Mouse (Mus musculus) gastrocnemius, adult 18-20 months (tissue): ENCODE measurements around the gene D2hgdh. TPM values are rescaled to one million over a fixed set of nuclear protein-coding genes. Genes with fewer than 3 reads are reported as not detected.
A peak's percentile ranks its signal among the peaks of the same experiment; 100 is the strongest.

ENCODE experiments used
- DNase-seq: peaks from one replicate; pipeline ENCODE4 v3.0.0; 2021; ENCODE audit warnings: low spot score
- long read RNA-seq, 2 experiments: library from polyadenylated mRNA; stranded (forward); transcript quantifications; one replicate each; pipeline ENCODE4 v2.0.0; 2021
- total RNA-seq, 2 experiments: library from RNA; stranded (reverse); gene quantifications; 2 replicates each; pipeline ENCODE4 v1.2.3; 2021

D2hgdh gene
- total RNA-seq, result 10 to 100 TPM; 19.4 to 23.4 TPM
- long read RNA-seq, experiment 1, transcript D2hgdh-201 (10 exons, 3,232 nt), result major isoform, 8 of 32 reads
- long read RNA-seq, experiment 1, partial matches to known transcripts, result 5 of 32 reads
- long read RNA-seq, experiment 1, other reads (novel, unspliced or antisense), result 17 of 32 reads
- long read RNA-seq, experiment 2, partial matches to known transcripts, result 2 of 28 reads
- long read RNA-seq, experiment 2, other reads (novel, unspliced or antisense), result 19 of 28 reads

DNA sequence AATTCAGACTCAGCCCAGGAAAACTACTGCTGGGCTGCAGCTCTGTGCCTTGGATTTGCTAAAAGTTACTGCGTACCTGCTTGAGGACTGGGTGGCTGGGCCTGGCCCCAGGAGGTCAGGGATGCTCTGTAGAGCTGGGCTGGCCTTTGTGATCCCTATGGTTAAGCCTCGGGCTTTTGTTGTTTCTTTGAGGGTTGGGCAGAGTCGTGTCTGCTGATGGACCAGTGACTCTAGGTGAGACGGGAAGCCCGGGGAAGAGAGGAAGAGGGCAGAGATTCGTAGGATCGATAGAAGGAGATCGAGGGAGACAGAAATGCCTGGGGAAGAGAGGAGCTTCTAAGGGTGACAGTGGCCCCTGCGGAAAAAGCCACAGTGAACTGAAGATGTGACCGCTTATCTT, at the start of gene D2hgdh:
D2hgdh (plus strand) TSS at position 301 of the 400 bp plus-strand sequence.
- DNase-seq, result no peak

DNA sequence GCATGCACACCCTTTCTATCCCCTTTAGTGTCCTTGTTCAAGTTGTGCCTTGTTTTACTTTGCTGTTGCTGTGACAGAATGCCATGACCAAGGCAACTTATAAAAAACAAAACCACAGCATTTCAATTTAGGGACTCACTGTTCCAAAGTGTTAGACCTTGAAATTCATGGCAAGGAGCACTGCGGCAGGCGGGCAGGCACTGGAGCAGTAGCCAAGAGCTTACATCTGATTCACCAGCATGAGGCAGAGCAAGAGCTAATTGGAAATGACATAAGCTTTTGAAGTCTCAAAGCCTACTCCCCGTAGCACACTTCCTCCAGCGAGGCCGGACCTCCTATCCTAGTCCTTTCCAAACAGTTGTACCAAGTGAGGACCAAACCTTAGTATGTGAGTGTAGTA, 48.0 kb upstream of the D2hgdh start:
- no peak for DNase-seq

DNA sequence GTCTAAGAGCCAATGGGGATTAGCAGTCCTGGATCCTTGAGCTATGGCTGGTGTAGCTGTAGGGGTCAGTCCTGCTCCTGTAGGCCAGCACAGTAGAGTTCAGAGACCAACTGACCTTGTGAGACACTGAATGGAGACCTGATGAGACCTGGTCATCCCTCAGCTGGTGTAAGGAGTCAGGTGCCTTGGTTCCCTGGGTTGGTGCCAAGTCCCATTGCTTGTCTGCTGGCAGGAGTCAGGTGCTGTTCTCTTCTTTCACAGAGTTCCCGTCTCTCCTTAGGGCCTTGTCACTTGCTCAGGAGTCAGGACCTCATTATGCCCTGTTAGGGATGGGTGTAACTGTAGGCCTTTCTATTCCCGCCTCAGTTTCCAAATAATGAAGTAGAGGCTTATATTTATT, 37.8 kb upstream of the D2hgdh start:
- peak; percentile 25 for DNase-seq

DNA sequence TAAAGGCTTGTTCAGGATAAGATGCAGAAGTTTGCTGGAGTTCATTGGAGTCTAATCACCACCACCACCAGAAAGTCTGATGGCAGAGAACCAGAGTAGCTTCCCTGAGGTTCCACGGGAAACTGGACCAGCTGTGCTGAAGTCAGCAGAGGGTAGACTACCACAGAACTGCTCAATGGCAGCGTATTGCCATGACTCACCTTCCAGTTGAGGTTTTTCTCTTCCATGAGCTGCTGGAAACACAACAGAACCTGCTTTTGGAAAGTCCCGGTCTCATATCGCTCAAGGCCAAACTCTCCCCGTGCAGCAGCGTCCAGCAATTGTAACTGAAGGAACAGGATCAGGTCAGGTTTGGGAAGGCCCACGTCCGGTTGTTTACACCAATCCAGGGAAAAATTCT, 30.2 kb upstream of the D2hgdh start:
- no peak for DNase-seq

DNA sequence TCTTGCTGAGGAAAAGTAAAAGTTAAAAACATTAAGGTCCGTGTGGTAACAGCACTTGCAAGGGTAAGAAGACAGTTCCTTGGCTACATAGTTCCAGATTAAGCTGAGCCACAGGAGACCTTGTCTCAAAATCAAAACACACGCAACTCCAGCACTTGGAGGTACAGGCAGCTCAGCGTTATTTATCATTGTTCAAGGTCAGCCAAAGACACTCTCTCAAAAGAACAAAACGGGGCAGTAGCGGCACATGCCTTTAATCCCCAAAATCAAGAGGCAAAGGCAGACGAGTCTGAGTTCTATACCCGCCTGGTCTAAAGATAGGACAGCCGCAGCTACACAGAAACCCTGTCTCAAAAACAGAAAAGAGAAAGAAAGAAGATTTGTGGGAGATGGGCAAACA, 28.8 kb upstream of the D2hgdh start:
- DNase-seq, result no peak

DNA sequence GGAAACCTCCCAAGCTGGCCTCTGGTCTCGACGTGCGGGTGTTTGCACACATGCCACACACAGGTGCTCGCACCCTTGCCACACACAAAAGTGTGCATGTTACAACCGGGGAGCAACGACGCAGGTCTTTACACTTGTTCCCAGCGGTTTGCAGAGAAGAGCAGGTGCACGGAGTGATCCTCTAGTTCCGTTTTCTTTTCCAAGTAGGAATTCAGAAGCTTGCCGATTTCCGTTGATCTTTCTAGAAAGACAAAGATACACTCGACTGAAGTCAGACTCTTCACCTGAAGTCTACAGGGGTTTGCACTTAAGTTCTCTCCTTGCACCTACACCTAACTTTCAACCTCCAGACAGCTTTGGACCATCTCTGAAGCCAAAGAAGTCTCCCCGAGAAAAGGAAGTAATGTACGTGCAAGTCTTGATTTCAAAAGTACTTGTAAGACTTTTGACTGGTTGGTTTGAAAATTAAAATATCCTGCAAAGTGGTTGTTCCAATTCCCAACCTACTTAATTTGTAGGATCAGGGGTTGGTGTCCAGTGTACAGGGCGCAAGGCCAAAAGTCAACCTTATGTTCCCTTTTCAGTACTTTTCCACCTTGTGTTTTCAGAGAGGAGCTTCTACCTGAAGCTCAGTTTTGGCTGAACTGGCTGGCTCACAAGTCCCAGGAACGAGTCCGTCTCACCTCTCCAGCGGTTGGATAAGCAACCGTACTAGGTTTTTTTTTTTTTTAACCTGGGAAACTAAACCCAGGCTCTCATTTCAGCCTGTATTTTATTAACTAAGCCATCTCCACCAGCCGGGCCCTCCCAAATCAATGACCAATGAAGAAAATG, 23.8 kb upstream of the D2hgdh start:
- no peak for DNase-seq

DNA sequence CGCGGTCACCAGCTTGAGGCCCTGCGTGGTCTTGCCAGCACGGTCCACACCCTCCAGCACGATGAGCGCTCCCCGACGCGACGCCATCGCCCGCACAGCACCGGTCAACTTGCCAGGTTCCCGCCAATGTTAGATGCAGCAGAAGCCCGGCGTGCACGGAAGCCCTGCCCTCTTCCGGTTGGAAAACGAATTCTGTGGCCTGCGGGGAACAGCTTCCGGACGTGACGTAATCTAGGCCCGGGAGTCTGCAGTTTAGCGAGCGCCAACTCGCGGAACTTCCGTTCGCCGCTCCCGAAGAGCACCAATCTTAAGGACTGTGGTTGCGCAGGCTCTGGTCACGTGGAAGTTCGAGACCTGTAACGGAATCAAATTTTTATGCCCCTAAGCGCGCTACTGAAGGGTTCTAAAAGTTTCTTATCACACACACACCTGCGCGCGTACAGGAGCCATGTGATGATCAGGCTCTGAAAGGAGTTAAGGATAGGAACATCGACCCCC, 22.9 kb upstream of the D2hgdh start, which contains the start of gene Dtymk:
Dtymk (minus strand) TSS at position 194 of the 498 bp plus-strand sequence.
- DNase-seq, result peak; percentile 92

DNA sequence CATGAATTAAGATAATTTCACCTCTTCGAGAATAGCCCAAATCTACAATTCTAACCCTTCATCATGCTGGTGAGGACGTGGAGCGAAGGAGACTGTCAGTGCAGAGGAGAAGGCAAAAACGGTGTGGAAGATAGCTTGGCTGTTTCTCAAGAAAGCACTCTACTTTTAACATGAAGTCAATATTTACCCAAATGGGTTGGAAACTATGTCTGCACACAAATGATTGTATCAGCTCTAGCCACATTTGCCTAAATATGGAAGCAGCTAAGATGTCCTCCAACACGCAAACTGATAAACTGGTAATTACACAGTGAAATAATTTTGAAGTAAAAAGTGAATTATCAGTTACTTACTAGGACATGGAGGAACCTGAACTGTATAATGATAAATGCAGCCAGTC, 21.9 kb upstream of the D2hgdh start:
- no peak for DNase-seq

DNA sequence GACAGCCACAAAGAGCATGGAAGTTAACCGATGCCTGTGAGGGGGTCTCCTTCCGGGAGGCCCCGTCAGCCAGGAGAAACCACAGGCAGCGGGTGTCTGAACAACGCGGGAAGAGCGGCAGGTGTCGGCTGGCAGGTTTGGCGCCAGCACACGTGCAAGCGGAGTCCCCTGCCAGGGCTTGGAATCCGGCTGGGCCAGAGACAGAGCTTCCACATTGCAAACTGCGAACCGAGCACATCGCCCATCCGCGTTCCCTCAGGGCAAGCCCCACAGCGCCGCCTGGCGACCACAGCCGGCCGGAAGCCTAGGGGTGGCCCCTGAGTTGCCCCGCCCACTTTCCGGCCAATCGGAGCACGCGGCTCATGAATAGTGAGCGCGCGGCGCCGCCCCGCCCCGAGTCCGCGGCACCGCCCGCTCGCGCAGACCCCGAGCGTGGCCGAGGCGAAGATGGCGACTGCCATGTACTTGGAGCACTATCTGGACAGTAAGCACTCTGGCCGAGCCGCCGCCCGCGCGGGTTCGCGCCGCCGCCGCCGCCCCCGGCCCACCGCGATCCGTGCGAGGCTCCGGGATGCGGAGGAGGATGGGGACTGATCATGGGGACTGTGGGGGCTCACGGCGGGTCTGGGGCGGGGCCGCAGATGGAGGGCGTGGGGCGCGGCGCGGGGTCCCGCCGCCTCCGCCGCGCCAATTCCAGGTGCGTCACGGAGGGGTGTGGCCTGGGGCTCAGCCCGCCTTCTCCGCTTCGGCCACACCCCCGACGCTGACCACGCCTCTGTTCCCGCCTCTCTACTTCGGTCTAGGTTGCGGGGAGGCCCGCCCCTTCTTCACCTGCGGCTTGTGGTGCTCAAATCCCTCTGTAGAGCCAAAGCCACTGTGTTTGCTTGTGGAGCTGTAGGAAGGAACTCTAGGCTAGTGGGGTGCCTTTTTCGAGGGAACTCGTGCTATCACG, 20.9 kb upstream of the D2hgdh start, which contains the start of gene Ing5:
Ing5 (plus strand) TSS at position 410 of the 952 bp plus-strand sequence.
- peak; percentile 100 for DNase-seq

DNA sequence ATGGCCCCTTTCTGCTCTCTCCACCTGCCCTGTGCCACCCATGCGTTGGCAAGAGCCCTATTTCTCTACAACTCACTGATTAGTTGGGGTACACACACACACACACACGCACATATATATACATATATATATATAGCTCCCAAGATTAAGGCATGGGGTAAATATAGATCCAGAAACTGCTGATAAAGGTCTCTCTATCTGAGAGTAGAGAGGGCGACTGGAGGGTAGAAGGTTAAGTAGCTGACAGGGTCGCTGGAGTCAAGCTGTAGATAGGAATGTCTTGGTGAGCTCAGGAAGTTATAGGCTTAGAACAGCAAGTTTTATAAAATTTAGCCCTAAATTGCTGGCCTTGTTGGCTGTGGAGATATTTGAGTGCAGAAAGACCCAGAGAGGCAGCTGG, 19.9 kb upstream of the D2hgdh start:
- no peak for DNase-seq

DNA sequence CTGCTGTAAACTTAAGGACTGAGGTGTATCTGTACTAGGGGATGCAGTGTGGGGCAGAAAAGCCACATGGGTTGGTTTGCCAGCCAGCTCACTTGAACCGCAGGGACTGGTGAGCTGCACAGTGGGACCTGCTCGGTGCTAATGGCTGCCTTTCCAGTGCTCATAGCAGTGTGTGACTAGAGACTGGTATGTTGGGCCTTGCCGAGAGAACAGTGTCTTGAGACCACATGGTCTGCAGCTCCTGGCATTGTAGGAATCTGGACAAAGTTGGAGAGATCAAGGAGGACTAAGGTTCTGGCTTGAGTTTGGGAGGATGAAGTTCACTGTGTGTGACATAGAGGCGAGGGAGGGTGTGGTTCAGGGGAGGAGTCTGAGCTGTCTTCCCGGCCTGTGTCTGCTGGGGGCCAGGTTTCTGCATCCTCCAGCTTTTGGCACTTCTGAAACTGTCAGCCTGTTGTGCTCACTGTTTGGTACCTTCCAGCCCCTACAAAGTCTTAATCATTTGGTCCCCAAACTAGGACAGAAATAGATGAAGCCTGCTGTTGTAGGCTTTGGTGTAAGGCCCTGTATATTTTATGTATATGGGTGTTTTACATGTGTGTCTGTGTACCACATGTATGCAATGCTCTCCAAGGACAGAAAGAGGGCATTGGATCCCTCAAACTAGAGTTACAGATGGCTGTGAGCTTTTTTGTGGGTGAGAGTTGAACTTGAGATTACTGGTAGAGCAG, 19.3 kb upstream of the D2hgdh start:
- DNase-seq, result no peak

DNA sequence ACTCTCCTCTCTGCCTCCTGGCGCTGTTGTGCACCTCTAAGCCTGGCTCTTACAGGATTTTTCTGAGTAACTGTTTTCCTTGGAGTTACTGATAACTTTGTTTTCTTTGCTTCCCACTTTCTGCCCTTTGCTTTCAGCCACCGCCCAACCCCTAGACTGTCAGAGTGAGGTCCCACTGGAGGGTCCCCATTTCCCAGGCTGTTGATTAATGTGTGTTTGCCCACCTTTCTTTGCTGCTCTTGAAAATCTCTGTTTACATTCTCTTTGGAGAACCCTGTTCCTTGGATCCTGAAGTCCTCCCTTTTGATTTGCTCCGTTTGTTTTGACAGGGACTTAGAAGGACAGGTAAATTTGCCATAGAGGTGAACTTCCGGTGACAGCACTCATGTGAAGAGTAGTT, 15.8 kb upstream of the D2hgdh start:
- no peak for DNase-seq

DNA sequence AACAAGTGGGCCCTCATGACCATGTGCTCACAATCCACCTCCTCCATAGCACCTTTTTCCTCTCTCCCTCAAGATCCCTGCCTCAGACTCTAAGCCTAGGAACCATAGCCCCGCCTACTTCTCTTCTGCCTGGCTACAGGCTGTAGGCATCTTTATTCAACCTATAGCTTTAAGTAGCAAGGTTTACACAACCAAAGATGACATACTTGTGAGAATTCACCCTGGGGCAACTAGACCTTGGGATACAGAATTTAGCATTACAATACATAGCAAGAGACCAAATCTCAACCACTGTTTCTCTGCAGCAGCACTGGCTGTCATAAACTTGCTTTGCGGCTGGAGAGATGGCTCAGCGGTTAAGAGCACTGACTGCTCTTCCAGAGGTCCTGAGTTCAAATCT, 14.7 kb upstream of the D2hgdh start:
- DNase-seq, result no peak

DNA sequence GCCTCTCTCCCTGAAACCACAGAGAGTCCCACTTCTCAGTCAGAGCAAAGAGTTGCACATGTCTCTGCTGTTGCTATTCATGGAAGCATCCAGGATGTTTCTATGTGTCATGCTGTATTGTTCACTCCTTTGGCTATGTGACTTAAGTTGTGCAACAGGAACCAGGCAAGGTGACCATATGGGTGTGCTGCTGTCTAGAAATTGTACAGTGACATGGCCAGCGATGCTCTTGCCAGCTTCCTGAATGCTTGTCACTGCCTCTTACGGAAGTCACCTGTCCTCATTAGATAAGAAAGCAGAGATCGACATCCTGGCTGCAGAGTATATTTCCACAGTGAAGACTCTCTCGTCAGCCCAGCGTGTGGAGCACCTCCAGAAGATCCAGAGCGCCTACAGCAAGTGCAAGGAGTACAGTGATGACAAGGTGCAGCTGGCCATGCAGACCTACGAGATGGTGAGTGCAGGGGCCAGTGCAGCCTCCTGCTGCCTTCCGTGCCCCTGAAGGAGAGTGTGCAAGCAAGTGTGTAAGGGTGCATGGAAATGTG, 13.1 kb upstream of the D2hgdh start:
- no peak for DNase-seq

DNA sequence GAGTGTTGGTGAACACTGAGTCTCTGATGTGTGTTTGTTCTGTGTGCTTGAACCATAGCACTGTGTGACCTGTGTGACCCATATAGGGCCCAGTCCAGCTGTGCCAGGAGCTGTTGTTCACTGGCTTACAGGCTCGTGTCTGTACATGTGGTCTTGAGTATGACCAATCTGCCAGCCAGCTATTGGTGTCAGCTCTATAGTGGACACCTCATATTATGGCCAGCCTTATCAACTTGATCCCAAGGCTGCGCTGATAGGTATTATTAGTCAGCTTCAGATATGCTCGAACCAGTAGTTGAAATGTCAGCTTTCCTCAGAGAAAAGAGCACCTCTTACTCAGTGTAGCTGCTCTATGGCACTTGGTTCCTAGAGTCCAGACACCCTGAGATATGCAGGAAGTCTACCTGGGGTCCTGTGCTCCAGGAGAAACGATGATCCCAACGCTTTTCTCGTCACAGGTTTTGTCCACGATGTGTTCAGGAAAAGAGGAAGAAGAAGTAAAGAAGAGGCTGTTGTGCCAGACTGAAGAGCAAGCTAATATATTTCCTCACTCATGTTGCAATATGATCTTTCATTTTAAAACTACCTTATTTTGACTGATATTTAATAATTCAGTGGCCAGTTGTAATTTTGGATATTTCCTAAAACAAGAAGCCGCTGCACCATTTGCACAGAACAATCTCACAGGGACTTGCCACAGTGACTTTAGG, 6.7 kb upstream of the D2hgdh start:
- no peak for DNase-seq

DNA sequence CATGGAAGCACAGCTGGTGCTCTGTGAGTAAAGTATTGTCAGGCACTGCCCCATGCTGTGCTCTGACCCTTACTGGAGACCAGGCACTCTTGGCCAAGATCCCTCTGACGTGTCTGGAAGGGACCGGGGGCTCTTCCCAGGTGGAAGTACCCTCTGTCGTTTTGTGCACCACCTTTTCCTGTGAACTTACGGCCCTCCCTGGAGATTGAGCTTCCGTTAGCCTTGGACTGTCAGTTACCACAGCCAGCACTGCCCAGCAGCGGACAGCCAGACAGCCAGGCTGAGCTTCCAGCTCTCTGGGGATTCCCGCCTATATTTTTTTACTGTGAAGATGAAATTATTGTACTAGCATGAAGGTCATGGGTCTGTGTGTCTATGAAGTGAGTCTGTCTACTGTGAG, 6.0 kb upstream of the D2hgdh start:
- no peak for DNase-seq

DNA sequence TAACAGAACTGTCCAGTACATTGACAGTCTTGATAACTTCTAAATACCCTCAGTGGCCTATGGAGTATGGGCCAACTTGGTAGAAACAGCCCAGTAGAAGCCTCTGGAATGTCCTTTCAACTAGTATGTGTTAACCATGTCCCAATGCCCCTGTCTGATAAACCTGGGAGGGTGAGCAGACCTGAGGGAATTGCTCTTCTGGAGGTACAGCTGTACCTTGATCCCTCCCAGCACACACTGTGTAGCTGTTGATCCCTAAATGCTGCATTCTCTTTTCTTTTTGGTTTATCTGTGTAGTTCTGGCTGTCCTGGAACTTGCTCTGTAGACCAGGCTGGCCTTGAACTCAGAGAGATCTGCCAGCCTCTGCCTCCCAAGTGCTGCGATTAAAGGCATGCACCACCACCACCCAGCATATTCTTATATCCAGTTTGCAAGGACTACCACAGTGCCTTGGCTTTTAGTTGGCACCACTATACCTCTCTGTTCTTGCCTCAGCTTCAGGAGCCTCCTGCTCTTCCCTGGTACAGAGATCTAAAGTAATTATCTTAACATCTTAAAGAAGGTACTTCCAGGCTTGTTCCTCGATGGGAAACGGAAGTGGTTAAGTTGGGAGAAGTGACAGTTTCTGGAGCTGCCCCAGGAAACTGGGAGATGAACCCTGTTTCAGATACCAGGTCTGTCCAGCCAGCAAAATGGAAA, 763 bp upstream of the D2hgdh start:
- DNase-seq, result no peak

DNA sequence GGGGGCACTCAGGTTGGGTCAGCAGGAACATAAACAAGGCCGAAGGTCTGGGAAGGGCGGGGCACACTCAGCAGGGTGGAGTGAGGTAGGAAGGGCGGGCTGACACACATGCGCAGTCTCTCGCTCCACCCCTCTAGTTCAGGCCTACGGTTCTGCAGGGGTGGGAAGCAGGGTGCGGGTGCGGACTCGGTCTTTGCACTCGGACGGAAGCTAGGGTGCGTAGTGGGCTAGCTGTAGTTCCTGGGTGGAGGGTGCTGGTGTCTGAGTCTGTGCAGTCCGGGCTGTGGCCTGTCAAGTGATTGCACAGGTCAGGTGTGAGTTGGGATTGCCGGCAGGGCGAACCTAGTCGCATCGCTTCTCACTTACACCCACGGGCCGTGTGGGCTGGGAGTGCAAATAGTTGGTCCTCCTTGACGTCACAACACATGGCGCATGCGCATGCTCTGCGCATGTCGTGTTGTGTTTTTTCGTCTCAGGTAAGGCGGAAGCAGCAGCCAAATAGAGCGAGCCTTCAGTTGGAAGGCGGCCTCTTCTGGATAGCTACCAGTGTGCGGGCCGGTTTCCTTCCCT, 481 bp downstream of the D2hgdh start:
- peak; percentile 95 for DNase-seq
